Mouse (Mus musculus) G1E (cell line): Measurements from ENCODE around the gene Hand2.

ENCODE experiments used
- CTCF ChIP-seq: IDR thresholded peaks from 2 replicates; pipeline ENCODE4 v1.5.1; 2012; ENCODE audit warnings: low read depth, low read length, inconsistent platforms, mixed read lengths
- GATA1 ChIP-seq: IDR thresholded peaks from 2 replicates; pipeline ENCODE4 v1.6.1; 2012; ENCODE audit warnings: borderline replicate concordance, low read length, inconsistent platforms, mixed read lengths
- GATA2 ChIP-seq: IDR thresholded peaks from 2 replicates; pipeline ENCODE4 v1.6.1; 2012; ENCODE audit warnings: low read depth, low read length, inconsistent platforms, borderline replicate concordance
- TAL1 ChIP-seq: conservative IDR thresholded peaks from 2 replicates; pipeline ENCODE4 v1.6.1; 2012; ENCODE audit warnings: low read depth, low read length, inconsistent platforms, mixed read lengths

DNA sequence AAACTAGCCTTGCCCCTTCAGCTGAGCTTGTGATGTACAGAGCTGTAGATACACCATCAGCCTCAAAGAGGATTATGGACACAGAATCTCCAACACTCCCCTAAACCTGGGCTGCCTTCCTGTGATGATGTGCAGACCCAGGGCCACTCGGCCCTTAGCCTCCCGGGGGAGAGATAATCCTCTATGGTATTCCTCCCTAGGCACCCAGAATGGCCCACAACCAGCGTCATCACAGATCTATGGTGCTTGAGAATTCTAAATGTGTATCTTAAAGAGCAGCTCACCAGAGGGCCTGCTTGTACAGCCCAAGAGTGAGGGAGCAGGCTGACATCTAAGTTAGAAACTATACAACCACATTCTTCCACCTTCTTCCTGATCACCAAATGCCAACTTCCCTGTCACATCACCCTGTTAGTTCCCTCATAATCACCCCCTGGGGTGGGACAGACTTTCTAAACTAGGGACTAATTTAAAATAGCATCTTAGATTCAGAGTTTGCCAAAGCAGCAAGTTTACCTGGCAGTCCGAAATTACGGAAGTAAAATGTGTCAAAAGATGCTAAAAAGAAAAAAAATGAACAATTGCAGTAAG, 2.8 kb upstream of the Hand2 start:
- TF ChIP-seq TAL1 = no peak
- TF ChIP-seq GATA2 = no peak
- no peak for TF ChIP-seq CTCF
- TF ChIP-seq GATA1 = no peak
